Mouse (Mus musculus) heart, adult 2 months (tissue): ENCODE data around the gene Gm10912.
"Not testable (repeated sequence)": the region's sequence is repeated elsewhere in the genome, so short reads cannot be mapped to it uniquely, and the experiment has no call there.

Experiments
- CTCF ChIP-seq: fragments of 200-600 bp; IDR thresholded peaks from 2 replicates; pipeline ENCODE4 v1.8.1; 2022; ENCODE audit warnings: antibody characterized with exemption, mild to moderate bottlenecking, moderate library complexity
- POLR2A ChIP-seq: fragments of 200-500 bp; IDR thresholded peaks from 2 replicates; pipeline ENCODE4 v1.6.1; 2011; ENCODE audit warnings: mild to moderate bottlenecking, low read depth, low read length, control low read depth; ENCODE audit not compliant: insufficient read depth

GRCm38 (mm10) chr2:104078285-104078684, 12.7 kb downstream of the Gm10912 start:
- TF ChIP-seq CTCF, POLR2A: not testable (repeated sequence)
